Mouse (Mus musculus) bone marrow, adult 2 months (tissue): Measurements from ENCODE around the gene Fbxw7. TPM values are rescaled to one million over a fixed set of nuclear protein-coding genes. Genes with fewer than 3 reads are reported as not detected.

Experiments
- H3K27ac ChIP-seq: fragments of 200-500 bp; 2 replicates; pipeline ENCODE4 v1.5.1; 2012; ENCODE audit warnings: low read depth, mild to moderate bottlenecking, control low read depth, inconsistent platforms, low read length; ENCODE audit not compliant: control insufficient read depth, poor library complexity, insufficient read depth
- H3K4me1 ChIP-seq: fragments of 200-500 bp; 2 replicates; pipeline ENCODE4 v1.6.1; 2011; ENCODE audit warnings: low read length; ENCODE audit not compliant: control insufficient read depth, insufficient read depth
- H3K4me3 ChIP-seq: fragments of 200-500 bp; replicated peaks from 2 replicates; pipeline ENCODE3; 2011; ENCODE audit warnings: mild to moderate bottlenecking, low read depth, low read length, control low read depth; ENCODE audit not compliant: control insufficient read depth
- CTCF ChIP-seq: fragments of 200-500 bp; IDR thresholded peaks from 2 replicates; pipeline ENCODE4 v1.5.1; 2011; ENCODE audit warnings: low read length, control low read depth; ENCODE audit not compliant: control insufficient read depth, insufficient read depth
- POLR2A ChIP-seq: fragments of 200-500 bp; IDR thresholded peaks from 2 replicates; pipeline ENCODE4 v1.6.1; 2011; ENCODE audit warnings: low read depth, mild to moderate bottlenecking, control low read depth, low read length, borderline replicate concordance; ENCODE audit not compliant: control insufficient read depth
- WGBS: fragments of 180-500 bp; shearing (Covaris S2); methylation state at CpG from one replicate; pipeline ENCODE4 v1.1.7; 2018; 5-methylcytosine and 5-hydroxymethylcytosine counted together
- polyA plus RNA-seq: library from polyadenylated mRNA; stranded (reverse); fragments of >200 nt; gene quantifications from 2 replicates; pipeline ENCODE4 v1.2.4, GENCODE M21; 2011; ENCODE audit warnings: low replicate concordance; ENCODE audit not compliant: missing spikeins, insufficient read depth, insufficient read length

The Fbxw7 gene
- polyA plus RNA-seq, 1 experiment, result 13.2 TPM

DNA sequence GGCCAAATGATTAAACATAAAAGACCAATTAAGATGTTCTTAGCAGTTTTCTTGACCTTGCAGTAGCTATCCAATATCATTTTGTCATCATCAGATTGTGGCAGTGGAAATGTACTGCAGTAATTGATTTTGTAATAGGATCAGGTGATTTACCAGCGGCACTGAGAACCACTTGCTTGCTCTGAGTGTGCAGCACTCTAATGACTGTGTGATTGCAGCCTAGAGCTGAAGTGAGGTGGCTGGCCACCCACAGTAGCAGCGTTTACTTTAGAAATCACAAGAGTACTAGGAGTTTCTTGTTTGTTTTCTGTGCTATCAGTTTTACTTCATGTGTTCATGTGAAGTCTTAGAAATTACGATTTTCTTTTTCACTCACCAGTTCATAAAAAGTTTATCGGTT, 61.1 kb downstream of the Fbxw7 start:
- Histone ChIP-seq H3K4me1 (no peaks in the 10 kb centered on the region), H3K4me3 (no peak overlapping the region), H3K27ac (no peak overlapping the region)
- WGBS, result 80% methylated on average over 4 of the region's 4 CpGs
- TF ChIP-seq POLR2A (no peak), CTCF (no peak)

GRCm38 (mm10) chr3:84883817-84884483, 68.9 kb downstream of the Fbxw7 start:
- 18% methylated on average over 11 of the region's 11 CpGs for WGBS
- H3K4me3 ChIP-seq, result no peak overlapping the region
- TF ChIP-seq CTCF, result no peak
- no peak for TF ChIP-seq POLR2A
- H3K27ac ChIP-seq, result no peak overlapping the region
- peaks cover 2% of the 10 kb centered on the region; the same call in 1 of the 2 replicates for H3K4me1 ChIP-seq

GRCm38 (mm10) chr3:84889648-84890047, 74.6 kb downstream of the Fbxw7 start:
- TF ChIP-seq POLR2A, result no peak
- TF ChIP-seq CTCF, result no peak
- no peak overlapping the region for H3K4me3 ChIP-seq
- 37% methylated on average over 1 of the region's 1 CpGs for WGBS
- no peak overlapping the region for H3K27ac ChIP-seq
- H3K4me1 ChIP-seq, result no peaks in the 10 kb centered on the region; the same call in 1 of the 2 replicates

- H3K4me1 ChIP-seq, result no peaks in the 10 kb centered on the region; the same call in 1 of the 2 replicates
- TF ChIP-seq CTCF (no peak), POLR2A (no peak)
- no peak overlapping the region for H3K27ac ChIP-seq
- 89% methylated on average over 5 of the region's 5 CpGs for WGBS
- H3K4me3 ChIP-seq, result no peak overlapping the region
These were observed 75.9 kb downstream of the Fbxw7 start for GRCm38 (mm10) chr3:84890983-84891382.

- Histone ChIP-seq H3K4me1 (no peaks in the 10 kb centered on the region; the same call in 1 of the 2 replicates), H3K27ac (no peak overlapping the region), H3K4me3 (no peak overlapping the region)
- WGBS, result 84% methylated on average over 8 of the region's 8 CpGs
- TF ChIP-seq CTCF (no peak), POLR2A (no peak)
These were observed 82.9 kb downstream of the Fbxw7 start for GRCm38 (mm10) chr3:84897952-84898351.

DNA sequence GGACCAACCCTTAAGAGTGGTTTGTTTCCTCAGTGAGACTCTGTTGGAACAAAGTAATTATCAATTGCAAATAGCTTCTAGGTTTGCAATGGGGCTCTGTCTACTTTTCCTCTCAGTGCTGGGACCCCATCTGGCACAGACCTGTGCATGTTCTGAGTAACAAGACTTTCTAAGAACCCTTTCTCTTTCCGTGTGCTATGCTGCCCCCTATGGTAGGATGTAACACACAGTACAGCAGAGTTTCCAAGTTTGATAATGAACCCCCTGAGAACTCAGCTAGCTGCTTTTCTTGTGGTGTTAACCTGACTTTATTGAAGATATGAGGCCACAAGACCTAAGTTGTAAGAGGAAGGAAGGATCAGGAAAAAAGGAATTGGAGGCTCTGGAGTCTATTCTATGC, 91.5 kb downstream of the Fbxw7 start:
- no peak overlapping the region for H3K4me3 ChIP-seq
- TF ChIP-seq CTCF, result no peak
- H3K4me1 ChIP-seq, result no peaks in the 10 kb centered on the region
- WGBS, result 15% methylated on average over 1 of the region's 1 CpGs
- no peak overlapping the region for H3K27ac ChIP-seq

GRCm38 (mm10) chr3:84914284-84914683, 99.2 kb downstream of the Fbxw7 start:
- Histone ChIP-seq H3K4me3 (no peak overlapping the region), H3K27ac (no peak overlapping the region), H3K4me1 (no peaks in the 10 kb centered on the region)
- TF ChIP-seq CTCF, result no peak
- no peak for TF ChIP-seq POLR2A
- WGBS, result 32% methylated on average over 1 of the region's 1 CpGs

DNA sequence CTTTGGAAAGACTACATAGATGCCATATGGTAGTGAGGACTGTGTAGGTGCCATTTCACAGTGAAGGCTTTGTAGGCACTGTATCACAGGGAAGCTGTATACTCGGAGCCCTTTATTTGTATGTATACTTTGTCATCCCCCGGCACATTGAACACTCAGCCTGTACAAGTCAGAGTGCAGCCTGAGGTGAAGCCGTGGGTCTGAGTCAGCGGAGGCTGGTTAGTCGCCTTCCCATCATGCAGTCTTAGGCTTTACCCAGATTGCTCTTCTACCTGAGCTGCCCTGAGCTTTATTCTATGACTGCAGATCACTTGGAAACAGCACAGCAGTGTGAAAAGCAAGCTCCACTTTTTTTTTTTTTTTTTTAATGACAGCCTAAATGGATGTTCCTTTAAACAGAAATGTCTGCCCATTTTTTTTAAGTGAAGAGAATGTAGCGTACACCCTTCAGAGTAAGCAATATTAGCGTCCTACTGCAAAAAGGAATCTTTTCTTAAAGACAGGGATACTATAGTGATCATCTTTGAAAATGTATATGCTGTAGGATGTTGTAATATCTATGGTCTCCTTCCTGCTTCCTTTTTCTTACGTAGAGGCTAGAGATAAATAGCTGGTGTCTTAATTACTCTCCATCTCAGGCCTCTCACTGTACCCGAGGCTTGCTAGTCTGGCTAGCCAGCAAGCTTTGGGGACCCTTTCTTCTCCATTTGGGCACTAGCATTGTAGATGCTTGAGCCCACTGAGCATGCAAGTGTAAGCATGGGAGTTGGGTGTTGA, 103.0 kb downstream of the Fbxw7 start:
- H3K27ac ChIP-seq, result no peak overlapping the region
- WGBS, result 68% methylated on average over 9 of the region's 9 CpGs
- H3K4me1 ChIP-seq, result peaks cover 1% of the 10 kb centered on the region
- H3K4me3 ChIP-seq, result no peak overlapping the region
- no peak for TF ChIP-seq CTCF
